Mouse (Mus musculus): ENCODE measurements around the gene Actn4. TPM values are rescaled to one million over a fixed set of nuclear protein-coding genes. Genes with fewer than 3 reads are reported as not detected.

Actn4 gene
- polyA plus RNA-seq, 1 experiment from 2014 or later, result 319 TPM

DNA sequence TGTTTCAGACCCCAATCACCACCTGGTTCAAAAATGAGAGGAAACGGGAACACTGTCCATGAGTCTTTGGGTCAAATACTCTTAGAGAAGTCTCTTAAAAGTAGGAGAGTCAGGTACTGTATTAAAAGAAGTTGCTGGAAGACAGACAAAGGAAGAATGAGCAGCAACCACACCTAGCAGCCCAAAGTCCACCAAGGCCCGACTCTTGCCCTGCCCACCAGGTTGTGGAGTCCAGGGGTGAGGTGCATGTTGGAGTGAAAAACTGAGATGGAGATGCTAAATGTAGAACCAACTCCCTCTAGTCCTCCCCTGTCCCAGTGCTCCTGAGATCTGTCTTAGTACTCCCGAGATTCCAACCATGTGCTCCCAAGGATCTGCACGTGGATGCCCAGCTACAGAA is 111.5 kb downstream of the Actn4 start:
- Histone ChIP-seq H3K9me3 (no peaks in the 10 kb centered on the region), H3K9ac (no peak overlapping the region), H3K27me3 (replicated peaks) (no peaks in the 10 kb centered on the region), H3K27ac (peak overlapping the region; percentile 87), H3K4me2 (no peak overlapping the region), H3K36me3 (no peaks in the 10 kb centered on the region), H3K4me1 (peaks cover 4% of the 10 kb centered on the region; the same call in 1 of the 2 replicates), H3K4me3 (replicated peaks) (no peak overlapping the region)
- 71% methylated on average over 4 of the region's 4 CpGs for WGBS
- ATAC-seq (ENCODE audit: insufficient read depth, low FRiP score, low read depth), result no peak

DNA sequence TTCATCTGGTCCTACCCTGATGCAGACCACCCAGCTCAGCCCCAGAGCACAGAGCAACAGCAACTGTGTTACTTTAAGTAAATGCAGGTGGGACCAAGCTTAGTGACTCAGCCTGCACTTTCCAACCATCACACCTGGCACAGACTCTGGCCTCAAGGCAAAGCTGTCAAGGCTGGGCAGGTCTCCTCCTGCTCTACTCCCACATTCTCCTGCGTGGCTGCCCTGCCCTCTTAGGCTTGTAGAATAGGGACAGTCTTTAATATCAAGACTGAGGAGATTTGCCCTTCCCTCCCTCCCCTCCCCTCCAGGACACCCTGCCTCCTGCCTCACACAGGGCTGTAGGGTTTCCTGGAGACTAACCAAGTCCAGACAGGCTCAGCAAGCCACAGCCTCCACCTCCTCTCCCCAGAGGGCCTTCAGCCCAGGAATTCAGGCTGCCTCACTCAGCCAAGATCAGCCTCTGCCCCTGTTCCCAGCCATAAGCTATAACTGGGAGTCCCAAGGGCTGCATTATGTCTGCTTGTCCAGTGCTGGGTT is 112.4 kb downstream of the Actn4 start:
- no peaks in the 10 kb centered on the region for H3K9me3 ChIP-seq
- no peak overlapping the region for H3K4me2 ChIP-seq
- peak overlapping the region; percentile 87 for H3K27ac ChIP-seq
- no peaks in the 10 kb centered on the region for H3K36me3 ChIP-seq
- no peaks in the 10 kb centered on the region for H3K27me3 ChIP-seq (replicated peaks)
- H3K4me3 ChIP-seq (replicated peaks), result no peak overlapping the region
- H3K9ac ChIP-seq, result no peak overlapping the region
- peaks cover 4% of the 10 kb centered on the region; the same call in 1 of the 2 replicates for H3K4me1 ChIP-seq
- peak; percentile 75 for ATAC-seq (ENCODE audit: insufficient read depth, low FRiP score, low read depth)
- 44% methylated on average over 1 of the region's 1 CpGs for WGBS

DNA sequence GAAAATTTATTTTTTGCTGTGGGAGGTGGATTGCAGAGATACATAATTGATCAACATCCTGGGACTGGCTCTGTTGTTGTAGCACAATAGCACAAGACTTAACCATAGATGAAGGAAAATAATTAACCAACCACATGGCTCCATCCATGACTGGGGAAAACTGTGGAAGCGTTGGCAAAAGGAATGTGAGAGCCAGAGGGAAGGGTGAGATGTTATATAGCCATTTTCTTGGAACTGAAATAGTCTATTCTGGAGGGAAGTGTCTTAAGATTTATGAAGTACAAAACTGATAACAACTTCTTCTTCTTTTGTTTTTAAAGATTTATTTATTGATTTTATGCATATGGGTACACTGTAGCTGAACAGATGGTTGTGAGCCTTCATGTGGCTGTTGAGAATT is 114.9 kb downstream of the Actn4 start:
- Histone ChIP-seq H3K4me3 (replicated peaks) (no peak overlapping the region), H3K9me3 (no peaks in the 10 kb centered on the region), H3K27me3 (replicated peaks) (no peaks in the 10 kb centered on the region), H3K27ac (no peak overlapping the region), H3K4me1 (peaks cover 4% of the 10 kb centered on the region; the same call in 1 of the 2 replicates), H3K9ac (no peak overlapping the region), H3K36me3 (no peaks in the 10 kb centered on the region), H3K4me2 (no peak overlapping the region)
- 75% methylated on average over 1 of the region's 1 CpGs for whole genome bisulfite sequencing
- ATAC-seq (ENCODE audit: insufficient read depth, low FRiP score, low read depth), result no peak

Other genes starting within 250 kb of the Actn4 start
- 8.0 and 8.9 TPM in 2 replicates for gene Fbxo17, start 245.5 kb downstream of the Actn4 start, polyA plus RNA-seq (2015; fragmentation: Nextera tagmentation; extraction: Ambion mirVana)
- gene Mrps12, start 220.5 kb downstream of the Actn4 start, polyA plus RNA-seq (2015; fragmentation: Nextera tagmentation; extraction: Ambion mirVana), result 138 and 143 TPM in 2 replicates
- 20.8 and 26.2 TPM in 2 replicates for gene Sars2, start 220.3 kb downstream of the Actn4 start, polyA plus RNA-seq (2015; fragmentation: Nextera tagmentation; extraction: Ambion mirVana)
- 0.19 TPM in 1 of 2 replicates, not detected in the other for gene Ccer2, start 206.2 kb downstream of the Actn4 start, polyA plus RNA-seq (2015; fragmentation: Nextera tagmentation; extraction: Ambion mirVana)
- 56.9 and 57.8 TPM in 2 replicates for gene Sirt2, start 195.6 kb downstream of the Actn4 start, polyA plus RNA-seq (2015; fragmentation: Nextera tagmentation; extraction: Ambion mirVana)
- gene Nfkbib, start 194.8 kb downstream of the Actn4 start, polyA plus RNA-seq (2015; fragmentation: Nextera tagmentation; extraction: Ambion mirVana), result 38.7 and 40.1 TPM in 2 replicates
- 6.2 and 6.6 TPM in 2 replicates for gene Rinl, start 173.4 kb downstream of the Actn4 start, polyA plus RNA-seq (2015; fragmentation: Nextera tagmentation; extraction: Ambion mirVana)
- gene Hnrnpl, start 153.8 kb downstream of the Actn4 start, polyA plus RNA-seq (2015; fragmentation: Nextera tagmentation; extraction: Ambion mirVana), result 239 and 240 TPM in 2 replicates
- 175 and 195 TPM in 2 replicates for gene Ech1, start 137.1 kb downstream of the Actn4 start, polyA plus RNA-seq (2015; fragmentation: Nextera tagmentation; extraction: Ambion mirVana)
- gene Lgals4, start 128.5 kb downstream of the Actn4 start, polyA plus RNA-seq (2015; fragmentation: Nextera tagmentation; extraction: Ambion mirVana), result 340 and 467 TPM in 2 replicates
- gene Lgals7, start 98.5 kb downstream of the Actn4 start, polyA plus RNA-seq (2015; fragmentation: Nextera tagmentation; extraction: Ambion mirVana), result 2.2 TPM in 2 replicates
- 0.34 and 0.45 TPM in 2 replicates for gene Capn12, start 80.9 kb downstream of the Actn4 start, polyA plus RNA-seq (2015; fragmentation: Nextera tagmentation; extraction: Ambion mirVana)
- gene Eif3k, start 19.5 kb upstream of the Actn4 start, polyA plus RNA-seq (2015; fragmentation: Nextera tagmentation; extraction: Ambion mirVana), result 370 and 373 TPM in 2 replicates
- 7.8 and 9.3 TPM in 2 replicates for gene Map4k1, start 19.7 kb upstream of the Actn4 start, polyA plus RNA-seq (2015; fragmentation: Nextera tagmentation; extraction: Ambion mirVana)
- gene Ryr1, start 162.8 kb upstream of the Actn4 start, polyA plus RNA-seq (2015; fragmentation: Nextera tagmentation; extraction: Ambion mirVana), result 0.30 and 0.76 TPM in 2 replicates
- 0.75 and 0.76 TPM in 2 replicates for gene Rasgrp4, start 172.5 kb upstream of the Actn4 start, polyA plus RNA-seq (2015; fragmentation: Nextera tagmentation; extraction: Ambion mirVana)
- gene Fam98c, start 193.9 kb upstream of the Actn4 start, polyA plus RNA-seq (2015; fragmentation: Nextera tagmentation; extraction: Ambion mirVana), result 24.8 and 26.7 TPM in 2 replicates
- 0.42 and 0.66 TPM in 2 replicates for gene Ggn, start 207.9 kb upstream of the Actn4 start, polyA plus RNA-seq (2015; fragmentation: Nextera tagmentation; extraction: Ambion mirVana)
- 1.9 and 2.2 TPM in 2 replicates for gene Spred3, start 208.1 kb upstream of the Actn4 start, polyA plus RNA-seq (2015; fragmentation: Nextera tagmentation; extraction: Ambion mirVana)
- 225 and 237 TPM in 2 replicates for gene Psmd8, start 218.4 kb upstream of the Actn4 start, polyA plus RNA-seq (2015; fragmentation: Nextera tagmentation; extraction: Ambion mirVana)

Data from stomach, embryonic 15.5 days (tissue).